Mouse (Mus musculus) layer of hippocampus, adult 18-20 months (tissue): ENCODE data around the gene Olfr1224-ps1. TPM values are rescaled to one million over a fixed set of nuclear protein-coding genes. Genes with fewer than 3 reads are reported as not detected.
"Not testable (repeated sequence)": the region's sequence is repeated elsewhere in the genome, so short reads cannot be mapped to it uniquely, and the experiment has no call there.

ENCODE experiments used
- DNase-seq, 2 experiments: peaks; one replicate each; pipeline ENCODE4 v3.0.0; 2022; ENCODE audit warnings: low spot score in 2 of 2
- long read RNA-seq: library from polyadenylated mRNA; stranded (forward); transcript quantifications from one replicate; pipeline ENCODE4 v2.0.0, GENCODE M21; 2021
- total RNA-seq, 2 experiments: library from RNA; stranded (reverse); gene quantifications; 2 replicates each; pipeline ENCODE4 v1.2.3; 2021

The Olfr1224-ps1 gene
- not detected for total RNA-seq
- long read RNA-seq, result 0 reads

DNA sequence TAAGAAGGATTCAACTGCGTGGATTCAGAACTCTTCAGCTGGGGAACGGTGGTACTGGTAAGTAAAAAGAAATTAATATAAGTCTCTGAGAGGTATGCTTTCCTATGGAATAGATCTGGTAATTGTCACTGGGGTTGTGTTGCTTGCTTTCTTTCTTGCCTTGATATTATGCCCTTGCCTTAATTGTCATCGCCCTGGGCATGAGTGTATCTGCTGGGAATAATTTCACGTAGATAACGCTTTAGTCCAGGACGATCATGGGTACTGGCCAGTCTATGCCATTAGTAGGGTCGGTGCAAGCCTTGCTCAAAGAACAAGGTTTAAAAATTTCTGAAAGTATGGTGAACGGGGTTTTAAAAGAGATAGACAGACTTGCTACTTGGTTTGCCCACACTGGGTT lies at the start of gene Olfr1224-ps1:
Gene Olfr1224-ps1, minus strand, starts transcription at position 101 of the 400 bp plus-strand sequence.
- DNase-seq, result not testable (repeated sequence)

GRCm38 (mm10) chr2:89199948-89200347 lies 36.1 kb upstream of the Olfr1224-ps1 start, which contains the start of gene Olfr1226:
Olfr1226 (minus strand) TSS chr2:89200048.
- no peak for DNase-seq

GRCm38 (mm10) chr2:89196325-89196982 lies 32.6 kb upstream of the Olfr1224-ps1 start:
- no peak for DNase-seq

DNA sequence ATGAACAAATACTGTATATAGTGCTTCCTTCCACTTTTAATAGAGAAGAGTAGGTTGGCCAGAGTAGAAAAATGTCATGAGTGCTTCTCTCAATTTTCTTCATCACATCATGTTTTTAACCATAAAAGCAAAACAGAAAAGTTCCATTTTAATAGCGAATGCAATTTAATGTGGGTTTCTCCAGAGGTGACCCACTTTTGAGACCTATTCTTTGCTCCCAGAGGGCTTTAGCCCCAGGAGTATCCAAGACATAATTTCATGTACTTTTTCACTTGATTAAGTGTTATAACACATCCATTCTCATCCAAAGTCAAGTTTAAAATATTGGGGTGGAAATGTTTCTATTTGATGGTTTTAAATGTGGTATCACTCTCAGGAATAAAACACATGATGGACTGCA lies 10.7 kb upstream of the Olfr1224-ps1 start, which contains the start of gene Olfr1225:
Gene Olfr1225, minus strand, starts transcription at position 101 of the 400 bp plus-strand sequence.
- no peak for DNase-seq

DNA sequence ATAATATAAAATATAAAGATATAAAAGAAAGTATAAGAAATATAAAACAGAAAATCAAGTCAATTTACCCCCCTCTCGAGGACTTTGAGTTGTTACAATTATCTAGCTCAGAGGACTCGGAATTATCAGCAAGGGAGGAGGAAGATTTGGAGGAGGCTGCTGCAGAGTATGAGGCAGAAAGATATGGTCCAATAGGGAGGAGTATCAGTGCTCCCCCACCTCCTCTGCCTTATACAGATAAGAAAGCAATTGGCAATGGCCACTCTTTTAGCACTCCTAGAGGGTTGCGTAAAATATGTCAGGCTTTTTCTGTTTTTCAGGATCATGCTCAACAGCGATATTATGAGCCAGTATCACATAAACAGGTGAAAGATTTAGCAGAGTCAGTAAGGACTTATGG lies 820 bp upstream of the Olfr1224-ps1 start:
- DNase-seq, result not testable (repeated sequence)

DNA sequence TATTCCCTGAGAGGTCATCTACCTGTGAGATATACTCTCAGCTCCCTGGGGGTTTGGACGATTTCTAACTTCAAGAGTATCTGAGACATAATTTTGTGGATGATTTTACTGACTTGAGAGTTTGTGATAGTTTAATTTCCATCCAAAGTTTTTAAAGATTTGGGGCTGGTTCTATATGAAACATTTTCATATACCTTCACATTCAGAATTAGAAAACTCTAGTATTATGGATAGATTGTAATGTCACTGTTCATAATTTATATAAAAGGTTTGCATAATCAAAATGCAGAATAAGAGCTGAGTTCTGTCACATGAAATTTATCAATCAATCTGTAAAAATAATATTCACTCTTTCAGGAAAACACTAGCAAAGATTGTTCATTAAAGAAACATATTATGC lies 12.4 kb downstream of the Olfr1224-ps1 start, which contains the start of gene Olfr1223:
Gene Olfr1223, minus strand, starts transcription at position 101 of the 400 bp plus-strand sequence.
- DNase-seq, result no peak

DNA sequence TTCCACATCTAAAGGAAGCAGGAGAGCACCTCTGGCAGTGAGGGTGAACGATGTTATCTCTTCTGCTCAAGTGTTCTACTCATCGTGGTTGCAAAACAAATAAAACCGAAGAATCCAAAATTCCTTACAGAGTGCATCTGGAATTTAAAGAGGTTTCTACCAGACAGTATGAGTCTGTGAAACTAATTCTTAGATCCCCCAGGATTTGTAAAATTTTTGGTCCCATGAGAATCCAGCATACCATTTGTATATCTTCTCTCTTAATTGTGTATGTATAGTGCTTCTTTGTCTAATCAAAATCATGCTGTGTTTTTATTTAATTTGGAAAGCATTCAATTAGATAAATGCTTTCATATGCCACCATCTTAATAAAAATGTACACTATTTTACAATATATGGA lies 30.9 kb downstream of the Olfr1224-ps1 start, which contains the start of gene Olfr1222:
Gene Olfr1222, minus strand, starts transcription at position 101 of the 400 bp plus-strand sequence.
- no peak for DNase-seq

DNA sequence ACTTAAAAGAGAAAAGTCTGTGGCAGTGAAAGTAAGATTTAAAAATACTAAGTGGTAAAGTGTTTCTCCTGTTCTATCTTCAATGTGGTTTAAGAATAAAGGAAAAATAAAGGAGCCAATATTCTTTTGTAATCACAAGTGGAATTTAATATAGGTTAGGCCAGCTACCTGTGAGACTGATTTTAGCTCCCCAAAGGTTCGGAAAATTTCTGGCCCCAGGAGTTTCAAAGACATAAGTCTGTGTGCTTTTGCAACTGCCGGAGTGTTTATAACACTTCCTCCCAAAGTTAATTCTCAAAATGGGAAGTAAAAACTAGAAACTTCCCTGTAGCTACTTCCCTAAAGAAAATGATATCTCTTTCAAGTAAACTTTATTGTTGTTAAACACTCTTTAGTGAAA lies 46.7 kb downstream of the Olfr1224-ps1 start, which contains the start of gene Olfr1221:
Gene Olfr1221, minus strand, starts transcription at position 101 of the 400 bp plus-strand sequence.
- no peak for DNase-seq

GRCm38 (mm10) chr2:89106735-89107134 lies 57.2 kb downstream of the Olfr1224-ps1 start, which contains the start of gene Olfr1220:
Olfr1220 (minus strand) TSS chr2:89106835.
- DNase-seq, result no peak

GRCm38 (mm10) chr2:89105651-89106050 lies 58.2 kb downstream of the Olfr1224-ps1 start:
- no peak for DNase-seq

Other genes with a start within 250 kb of the Olfr1224-ps1 start
- gene Olfr1209, start 248.9 kb downstream of the Olfr1224-ps1 start, total RNA-seq, result not detected
- not detected for gene Olfr1211, start 226.0 kb downstream of the Olfr1224-ps1 start, total RNA-seq
- gene Olfr1212, start 210.1 kb downstream of the Olfr1224-ps1 start, total RNA-seq, result not detected
- gene Gm13762, start 183.8 kb downstream of the Olfr1224-ps1 start, total RNA-seq, result not detected
- not detected for gene Olfr1214, start 171.4 kb downstream of the Olfr1224-ps1 start, total RNA-seq
- gene Olfr1215, start 157.1 kb downstream of the Olfr1224-ps1 start, total RNA-seq, result not detected
- gene Olfr1216, start 145.8 kb downstream of the Olfr1224-ps1 start, total RNA-seq, result not detected
- not detected for gene Olfr1217, start 132.0 kb downstream of the Olfr1224-ps1 start, total RNA-seq
- not detected for gene Olfr1218, start 102.9 kb downstream of the Olfr1224-ps1 start, total RNA-seq
- not detected for gene Olfr1219, start 80.6 kb downstream of the Olfr1224-ps1 start, total RNA-seq
- not detected for gene Olfr1220, start 57.3 kb downstream of the Olfr1224-ps1 start, total RNA-seq
- gene Olfr1221, start 46.8 kb downstream of the Olfr1224-ps1 start, total RNA-seq, result not detected
- not detected for gene Olfr1222, start 31.0 kb downstream of the Olfr1224-ps1 start, total RNA-seq
- not detected for gene Olfr1223, start 12.5 kb downstream of the Olfr1224-ps1 start, total RNA-seq
- not detected for gene Olfr1225, start 10.6 kb upstream of the Olfr1224-ps1 start, total RNA-seq
- not detected for gene Olfr1226, start 36.0 kb upstream of the Olfr1224-ps1 start, total RNA-seq
- gene Olfr1228, start 90.0 kb upstream of the Olfr1224-ps1 start, total RNA-seq, result not detected
- gene Olfr1229, start 123.9 kb upstream of the Olfr1224-ps1 start, total RNA-seq, result not detected
- gene Olfr1230, start 133.2 kb upstream of the Olfr1224-ps1 start, total RNA-seq, result not detected
- not detected for gene Olfr1231, start 143.0 kb upstream of the Olfr1224-ps1 start, total RNA-seq
- not detected for gene Olfr1232, start 165.6 kb upstream of the Olfr1224-ps1 start, total RNA-seq
- gene Olfr1233, start 178.3 kb upstream of the Olfr1224-ps1 start, total RNA-seq, result not detected
- gene Olfr1234, start 200.8 kb upstream of the Olfr1224-ps1 start, total RNA-seq, result not detected
- not detected for gene Olfr1238, start 245.6 kb upstream of the Olfr1224-ps1 start, total RNA-seq